Mouse (Mus musculus) erythroblast, embryonic 14.5 days (primary cell): ENCODE results near the gene Hivep3.

Experiments
- GATA1 ChIP-seq: IDR thresholded peaks from 2 replicates; pipeline ENCODE4 v1.6.1; 2012; ENCODE audit warnings: low read length, inconsistent platforms, mixed read lengths
- TAL1 ChIP-seq: IDR thresholded peaks from 3 replicates; pipeline ENCODE4 v1.6.1; 2012; ENCODE audit warnings: low read length, inconsistent platforms, mixed read lengths

DNA sequence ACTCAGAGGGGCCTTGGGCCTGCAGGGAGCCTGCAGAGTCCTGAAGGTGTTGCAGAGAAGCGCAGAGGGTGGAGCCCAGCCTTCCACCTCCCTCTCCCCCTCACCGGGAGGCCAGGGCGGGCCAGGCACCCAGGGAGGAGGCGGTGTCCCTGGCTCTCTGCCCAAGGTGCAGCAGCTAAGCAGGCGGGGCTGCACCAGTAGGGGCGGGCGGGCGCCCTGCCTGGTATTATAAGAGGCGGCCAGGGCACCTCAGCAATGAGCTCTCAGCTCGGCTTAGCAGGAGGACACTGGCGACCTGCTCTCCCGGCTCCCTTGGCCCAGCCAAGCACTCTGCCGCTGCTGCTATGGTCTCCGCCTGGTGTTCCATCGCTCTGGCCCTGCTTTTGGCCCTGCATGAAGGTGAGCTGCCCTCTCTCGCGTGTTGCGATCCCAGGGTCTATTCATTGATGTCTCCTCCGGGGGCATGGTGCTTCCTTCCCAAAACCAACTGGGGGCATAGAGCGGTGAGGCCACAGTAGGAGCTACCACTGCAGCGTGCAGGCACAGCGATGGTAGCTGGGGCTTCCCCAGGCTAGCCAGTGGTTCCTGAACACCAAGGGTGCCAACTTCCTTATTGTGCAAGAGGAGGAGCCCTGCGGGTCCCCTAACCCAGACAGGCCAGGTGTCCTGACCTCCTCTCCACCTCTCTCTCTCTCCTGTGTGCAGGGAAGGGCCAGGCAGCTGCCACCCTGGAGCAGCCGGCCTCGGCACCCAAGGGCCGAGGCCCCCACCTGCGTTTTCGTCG is 427.8 kb downstream of the Hivep3 start, which contains the start of gene Edn2:
- TF ChIP-seq TAL1 (no peak), GATA1 (no peak)
